Mouse (Mus musculus): ENCODE results near the gene Tmem132e.

Tmem132e gene

GRCm38 (mm10) chr11:82388371-82389313 is at the start of gene Tmem132e:
TSS of gene Tmem132e (plus strand) at chr11:82388900.
- DNase-seq (ENCODE audit: low spot score in 2 of 2): no peak

- no peak for DNase-seq (ENCODE audit: low spot score in 2 of 2)
Observed at GRCm38 (mm10) chr11:82339921-82340401, 48.7 kb upstream of the Tmem132e start.

GRCm38 (mm10) chr11:82340416-82340815 is 48.3 kb upstream of the Tmem132e start:
- no peak for DNase-seq (ENCODE audit: low spot score in 2 of 2)

GRCm38 (mm10) chr11:82340900-82341299 is 47.8 kb upstream of the Tmem132e start:
- DNase-seq (ENCODE audit: low spot score in 2 of 2): no peak

- DNase-seq (ENCODE audit: low spot score in 2 of 2): peak; percentile 2 to 30
Observed at GRCm38 (mm10) chr11:82351039-82351438, 37.7 kb upstream of the Tmem132e start.

- no peak for DNase-seq (ENCODE audit: low spot score in 2 of 2)
Observed at GRCm38 (mm10) chr11:82370151-82370550, 18.5 kb upstream of the Tmem132e start.

- DNase-seq (ENCODE audit: low spot score in 2 of 2): no peak
Observed at GRCm38 (mm10) chr11:82371577-82371976, 17.1 kb upstream of the Tmem132e start.

- DNase-seq (ENCODE audit: low spot score in 2 of 2): no peak
Observed at GRCm38 (mm10) chr11:82380606-82381202, 8.0 kb upstream of the Tmem132e start.

- DNase-seq (ENCODE audit: low spot score in 2 of 2): peak; percentile 25 to 75
Observed at GRCm38 (mm10) chr11:82386970-82387540, 1.6 kb upstream of the Tmem132e start.

- DNase-seq (ENCODE audit: low spot score in 2 of 2): no peak
Observed at GRCm38 (mm10) chr11:82387711-82388341, 874 bp upstream of the Tmem132e start.

GRCm38 (mm10) chr11:82389396-82390291 is 944 bp downstream of the Tmem132e start:
- no peak for DNase-seq (ENCODE audit: low spot score in 2 of 2)

GRCm38 (mm10) chr11:82392341-82392740 is 3.6 kb downstream of the Tmem132e start:
- DNase-seq (ENCODE audit: low spot score in 2 of 2): peak in 1 of 2 experiments; percentile 40

- DNase-seq (ENCODE audit: low spot score in 2 of 2): no peak
Observed at GRCm38 (mm10) chr11:82399621-82400020, 10.9 kb downstream of the Tmem132e start.

GRCm38 (mm10) chr11:82405641-82406040 is 16.9 kb downstream of the Tmem132e start:
- no peak for DNase-seq (ENCODE audit: low spot score in 2 of 2)

- DNase-seq (ENCODE audit: low spot score in 2 of 2): no peak
Observed at GRCm38 (mm10) chr11:82406358-82407221, 17.9 kb downstream of the Tmem132e start.

GRCm38 (mm10) chr11:82412496-82412895 is 23.8 kb downstream of the Tmem132e start:
- DNase-seq (ENCODE audit: low spot score in 2 of 2): no peak

- peak; percentile 13 to 21 for DNase-seq (ENCODE audit: low spot score in 2 of 2)
Observed at GRCm38 (mm10) chr11:82418337-82419041, 29.8 kb downstream of the Tmem132e start.

GRCm38 (mm10) chr11:82421909-82422308 is 33.2 kb downstream of the Tmem132e start:
- no peak for DNase-seq (ENCODE audit: low spot score in 2 of 2)

GRCm38 (mm10) chr11:82423521-82423920 is 34.8 kb downstream of the Tmem132e start:
- DNase-seq (ENCODE audit: low spot score in 2 of 2): no peak
